Mouse (Mus musculus) urinary bladder, postnatal 36 days (tissue): ENCODE data around the gene Gm20388.
"Not testable (repeated sequence)": the region's sequence is repeated elsewhere in the genome, so short reads cannot be mapped to it uniquely, and the experiment has no call there.

Experiments
- DNase-seq, 2 experiments: peaks; one replicate each; pipeline ENCODE4 v3.0.0; 2022; ENCODE audit warnings: low spot score in 2 of 2, mixed read lengths in 1 of 2

Gm20388 gene

DNA sequence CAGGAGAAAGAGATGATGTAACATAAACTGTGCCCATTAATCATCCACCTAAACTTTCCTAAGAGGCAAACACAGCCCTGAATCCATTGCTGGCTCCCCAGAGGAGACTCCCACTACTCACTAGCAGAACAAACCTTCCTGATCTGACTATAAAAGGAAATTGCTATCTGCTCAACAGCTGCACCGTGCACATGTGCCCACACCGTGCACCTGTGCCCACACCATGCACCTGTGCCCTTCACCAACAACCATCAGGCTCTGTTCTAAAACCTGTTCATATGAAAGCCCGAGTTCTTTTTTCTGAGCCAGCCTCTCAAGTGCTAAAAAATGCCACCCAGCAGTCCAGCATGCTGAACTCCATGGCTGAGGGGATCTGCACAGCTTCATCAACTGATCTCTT, 4004.0 kb downstream of the Gm20388 start:
- DNase-seq = no peak

DNA sequence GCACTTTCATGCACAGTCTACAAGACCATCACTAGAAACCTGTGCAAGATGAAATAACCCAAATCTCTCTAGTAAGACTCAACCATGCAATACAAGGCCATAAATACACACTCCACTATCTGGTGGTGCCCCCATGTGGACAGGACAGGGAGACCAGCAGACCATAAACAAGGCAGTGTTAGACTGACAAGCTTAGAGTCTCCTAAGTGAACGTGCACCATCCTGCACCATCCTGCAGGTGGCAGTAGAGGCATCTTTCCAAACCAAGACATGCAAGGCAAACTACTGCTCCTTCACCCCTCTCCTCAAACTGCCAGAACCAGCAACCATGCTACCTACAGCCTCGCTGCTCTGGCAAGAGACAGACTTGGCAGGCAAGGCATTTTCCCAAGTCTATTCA, 4014.1 kb downstream of the Gm20388 start:
- peak; percentile 60 to 76 for DNase-seq

DNA sequence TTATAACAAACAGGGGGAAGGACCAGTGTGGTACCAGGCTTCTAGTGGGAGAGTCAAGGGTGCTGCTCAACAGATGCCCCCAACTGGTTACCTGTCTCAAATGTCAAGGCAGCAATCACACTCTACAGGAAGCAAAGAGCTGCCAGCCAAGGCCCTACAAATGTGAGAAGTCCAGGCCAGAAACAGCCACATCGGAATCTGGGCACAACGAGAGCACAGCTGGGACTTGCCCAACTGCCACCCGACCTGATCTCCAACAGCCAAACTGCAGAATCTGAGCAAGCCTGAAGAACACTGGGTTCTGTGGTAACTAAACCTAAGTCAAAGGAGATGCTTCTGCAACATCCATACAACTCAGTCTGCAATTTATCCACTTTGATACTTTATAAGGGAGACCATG, 4015.0 kb downstream of the Gm20388 start:
- DNase-seq = no peak

DNA sequence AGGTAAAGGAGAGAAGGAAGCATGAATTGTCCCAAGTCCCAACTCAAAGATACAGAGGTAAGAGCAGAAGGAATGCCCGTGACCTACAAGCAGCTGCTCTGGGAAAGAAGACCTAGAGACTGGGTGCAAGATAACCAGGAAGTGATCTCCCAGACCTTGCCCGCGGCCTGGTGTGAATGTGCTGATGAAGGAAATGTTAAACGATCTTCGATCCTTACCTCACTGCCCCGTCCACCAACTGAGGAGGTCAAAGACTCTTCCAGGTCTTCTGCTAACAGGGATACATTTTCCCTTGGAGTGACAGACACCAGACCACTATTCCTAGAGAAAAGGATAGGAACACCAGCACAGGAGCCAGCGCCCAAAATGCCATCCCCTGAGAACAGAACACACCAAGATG, 4018.4 kb downstream of the Gm20388 start:
- no peak for DNase-seq

DNA sequence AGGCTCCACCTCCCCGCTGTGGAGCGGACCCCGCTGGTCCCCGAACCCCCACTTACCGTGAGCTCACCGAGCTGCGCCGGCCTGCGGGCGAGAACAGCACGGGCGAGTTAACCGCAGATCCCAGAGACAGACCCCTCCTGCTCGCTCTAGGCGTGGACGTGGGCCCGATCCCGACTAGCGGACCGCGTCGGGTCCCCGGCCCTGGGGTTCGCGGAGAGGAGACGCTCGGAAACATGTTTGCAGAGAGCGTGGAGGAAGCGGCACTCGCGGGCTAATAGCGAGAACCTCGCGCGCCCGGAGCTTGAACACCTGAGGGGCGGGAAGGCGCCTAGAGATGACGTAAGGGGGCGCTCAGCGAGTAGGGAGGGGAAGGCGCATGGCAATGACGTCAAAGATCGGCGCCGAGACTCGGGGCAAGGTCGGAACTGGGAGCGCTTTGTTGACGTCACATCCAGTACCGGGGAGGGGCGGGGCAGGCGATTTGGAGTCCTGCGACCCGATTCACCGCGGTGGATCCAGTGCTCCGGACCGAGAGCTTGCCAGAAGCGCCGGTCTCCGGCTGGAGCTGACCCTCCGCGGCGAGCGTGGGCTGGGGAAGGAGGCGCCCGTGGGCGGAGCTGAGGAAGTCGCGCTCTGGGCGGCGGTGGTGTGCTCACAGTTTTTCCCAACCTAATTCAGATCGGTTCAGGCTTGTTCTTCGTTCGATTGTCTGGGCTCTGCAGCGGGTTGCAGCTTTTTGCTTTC, 4038.5 kb downstream of the Gm20388 start, which contains the start of gene Nup133:
Nup133 (minus strand) TSS at position 324 of the 744 bp plus-strand sequence.
- peak; percentile 99 for DNase-seq

DNA sequence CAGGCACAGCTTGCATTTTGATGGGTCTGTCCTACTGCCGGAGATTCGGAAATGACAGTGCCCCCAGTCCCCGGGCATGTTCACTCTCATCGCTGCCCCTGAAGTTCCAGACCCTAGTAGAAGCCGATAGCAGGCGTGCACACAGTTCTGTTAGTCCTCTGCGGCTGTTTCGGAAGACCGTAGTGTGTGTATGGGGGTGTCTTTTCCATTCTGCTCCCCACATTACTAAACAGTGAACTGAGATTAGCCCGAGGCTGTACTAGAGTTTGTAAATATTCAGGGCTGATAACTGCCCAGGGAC, 4039.0 kb downstream of the Gm20388 start:
- DNase-seq = no peak

DNA sequence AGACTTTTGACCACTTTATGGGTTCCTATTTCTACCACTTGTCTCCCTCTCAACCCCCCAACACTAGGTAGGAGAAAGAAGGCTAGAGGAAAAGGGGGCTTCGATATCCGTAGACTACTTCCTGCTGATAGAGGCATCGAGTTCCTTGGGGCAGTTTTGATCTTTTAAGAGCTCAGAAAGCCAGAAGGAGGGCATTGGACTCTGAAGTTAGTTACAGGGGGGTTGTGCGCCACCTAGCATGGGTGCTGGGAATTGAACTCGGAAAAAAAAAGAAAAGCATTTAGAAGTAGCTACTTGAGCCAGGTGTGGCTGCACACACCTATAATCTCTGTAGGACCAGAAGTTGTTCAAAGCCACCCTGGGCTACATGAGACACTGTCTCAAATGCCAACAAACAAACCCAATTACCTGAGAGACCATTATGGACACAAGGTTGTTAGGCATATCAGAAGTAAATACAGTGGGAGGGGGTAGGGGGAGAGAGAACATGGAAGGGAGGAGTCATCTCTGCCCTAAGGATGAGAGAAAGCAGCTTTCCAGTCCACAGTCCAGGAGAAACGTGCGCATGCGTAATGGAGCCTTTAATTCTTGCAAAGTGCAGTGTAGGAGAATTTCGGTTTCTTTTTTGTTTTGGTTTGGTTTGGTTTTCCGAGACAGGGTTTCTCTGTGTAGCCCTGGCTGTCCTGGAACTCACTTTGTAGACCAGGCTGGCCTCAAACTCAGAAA, 4039.6 kb downstream of the Gm20388 start:
- DNase-seq = peak; percentile 37 to 50

DNA sequence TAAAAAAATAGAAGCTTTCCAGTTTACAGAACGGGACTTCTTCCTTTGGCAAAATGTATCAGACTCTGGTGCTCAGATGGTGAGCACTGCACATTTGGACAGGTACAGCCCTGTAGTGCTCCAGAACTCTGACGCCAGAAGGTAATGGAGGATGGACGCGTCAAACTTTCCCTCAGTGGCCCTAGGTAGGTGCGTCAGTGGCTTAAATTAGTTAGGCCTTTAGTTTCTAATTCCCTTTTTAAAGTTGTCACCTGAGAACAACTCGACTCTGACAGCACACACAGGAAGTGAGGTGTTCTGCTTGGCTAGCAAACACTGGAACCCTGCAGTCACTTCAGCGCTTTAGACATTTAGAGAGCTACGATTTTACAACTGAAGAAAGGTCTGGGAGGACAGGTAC, 4043.0 kb downstream of the Gm20388 start:
- DNase-seq = no peak

DNA sequence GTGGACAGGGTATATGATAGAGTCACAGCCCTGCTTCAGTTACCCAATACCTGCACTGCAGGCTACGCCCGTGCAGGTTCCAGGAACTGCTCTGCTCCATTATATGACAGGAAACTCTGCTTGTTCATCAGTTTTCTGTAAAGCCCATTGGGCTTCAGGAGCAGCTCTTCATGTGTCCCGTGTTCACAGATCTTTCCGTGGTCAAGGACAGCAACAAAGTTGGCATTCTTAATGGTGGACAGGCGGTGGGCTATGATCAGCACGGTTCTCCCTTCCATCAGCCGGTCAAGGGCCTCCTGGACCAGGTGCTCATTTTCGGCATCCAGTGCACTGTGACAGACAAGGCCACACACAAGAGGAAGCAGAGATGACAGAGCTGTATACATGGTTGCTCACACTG, 4043.6 kb downstream of the Gm20388 start:
- no peak for DNase-seq

DNA sequence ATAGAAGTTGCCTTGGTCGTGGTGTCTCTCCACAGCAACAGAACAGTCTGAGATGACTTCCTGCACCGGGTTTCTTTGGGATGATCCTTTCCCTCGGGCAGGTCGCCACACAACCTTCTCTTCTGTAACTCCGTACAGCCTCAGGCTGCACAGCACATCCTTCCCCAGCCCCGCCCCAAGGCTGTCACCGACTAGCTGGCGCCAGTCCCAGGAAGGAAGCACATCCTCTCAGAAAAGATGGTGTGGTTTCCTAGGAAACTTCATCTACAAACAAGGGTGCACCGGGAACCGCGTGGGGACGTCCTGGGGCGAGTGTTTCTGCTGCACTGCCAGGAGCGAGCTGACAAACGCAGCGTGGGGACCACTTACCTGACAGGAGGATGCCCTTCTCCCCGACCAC, 4047.5 kb downstream of the Gm20388 start:
- no peak for DNase-seq

DNA sequence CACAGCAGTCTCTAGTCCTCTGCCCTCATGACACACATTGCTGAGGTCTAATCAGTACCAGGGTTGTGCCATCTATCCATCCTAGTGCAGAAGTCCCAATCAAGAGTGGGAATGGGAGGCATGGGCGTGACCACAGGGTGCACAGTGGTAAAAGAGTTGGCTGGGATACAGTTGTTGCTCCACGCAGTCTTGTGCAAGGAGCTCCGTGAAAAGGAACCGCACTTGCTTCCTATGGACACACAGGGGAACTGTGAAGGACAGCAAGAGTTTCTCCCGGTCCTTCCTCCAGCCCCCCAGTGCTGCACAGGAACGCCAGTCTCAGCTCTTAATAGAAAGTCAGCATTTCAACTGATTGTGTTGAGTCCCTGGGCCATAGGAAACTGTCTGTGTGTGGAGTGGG, 4048.8 kb downstream of the Gm20388 start:
- no peak for DNase-seq

DNA sequence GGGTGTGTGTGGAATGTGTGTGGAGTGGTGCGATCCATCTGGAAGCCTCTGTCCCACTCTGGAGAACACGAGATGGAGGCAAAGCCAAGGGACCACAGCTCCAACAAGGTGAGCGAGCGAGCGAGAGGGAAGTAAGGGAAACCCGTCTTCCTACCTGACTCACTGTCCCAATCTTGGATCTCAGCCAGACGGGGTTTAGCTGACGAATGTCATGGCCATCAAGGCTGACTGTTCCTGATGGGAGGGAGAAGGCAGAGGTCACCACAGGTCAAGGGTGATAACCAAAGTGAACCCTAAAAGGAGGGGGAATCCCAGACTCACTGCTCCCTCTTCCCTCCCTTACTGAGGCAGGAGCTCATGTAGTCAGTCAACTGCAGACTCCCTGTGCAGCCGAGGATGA, 4049.4 kb downstream of the Gm20388 start:
- DNase-seq = no peak

DNA sequence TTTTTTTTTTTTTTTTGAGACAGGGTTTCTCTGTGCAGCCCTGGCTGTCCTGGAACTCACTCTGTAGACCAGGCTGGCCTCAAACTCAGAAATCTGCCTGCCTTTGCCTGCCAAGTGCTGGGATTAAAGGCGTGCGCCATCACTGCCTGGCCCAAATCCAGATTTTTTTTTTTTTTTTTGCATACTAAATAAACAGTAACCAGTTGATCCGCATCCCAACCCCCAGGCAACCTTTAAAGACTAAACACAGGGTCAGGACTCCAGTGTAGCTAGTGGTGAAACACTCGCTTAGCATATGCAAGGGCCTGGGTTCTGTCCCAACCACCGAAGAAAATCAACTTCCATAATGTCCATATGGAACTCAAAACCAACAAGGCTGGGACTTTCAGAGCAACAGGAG, 4049.9 kb downstream of the Gm20388 start:
- not testable (repeated sequence) for DNase-seq

DNA sequence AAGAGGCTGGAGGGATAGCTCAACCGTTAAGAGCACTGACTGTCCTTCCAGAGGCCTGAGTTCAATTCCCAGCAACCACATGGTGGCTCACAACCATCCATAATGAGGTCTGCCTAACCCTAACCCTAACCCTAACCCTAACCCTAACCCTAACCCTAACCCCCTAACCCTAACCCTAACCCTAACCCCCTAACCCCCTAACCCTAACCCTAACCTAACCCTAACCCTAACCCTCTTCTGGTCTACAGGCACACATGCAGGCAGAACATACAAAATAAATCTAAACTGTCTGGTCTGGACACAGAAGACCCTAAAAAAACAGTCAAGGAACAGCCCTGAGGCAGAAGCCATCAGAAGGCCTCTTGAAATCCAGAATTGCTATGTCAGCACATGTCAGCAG, 4050.7 kb downstream of the Gm20388 start:
- DNase-seq = no peak

DNA sequence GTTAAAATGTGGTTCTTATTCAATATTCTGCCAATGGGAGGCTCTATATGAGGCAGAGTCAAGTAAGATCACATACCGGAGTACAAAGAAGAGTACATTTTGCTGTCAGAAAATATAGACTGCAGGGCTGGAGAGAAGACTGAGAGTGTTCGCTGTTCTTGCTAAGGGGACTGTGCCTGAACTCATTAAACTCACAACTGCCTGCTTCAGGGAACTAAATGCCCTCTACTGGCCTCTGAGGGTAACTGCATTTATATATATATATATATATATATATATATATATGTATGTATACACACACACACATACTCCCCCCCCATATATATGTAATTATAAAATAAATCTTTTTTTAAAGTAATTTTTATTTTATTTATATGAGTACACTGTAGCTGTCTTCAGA, 4056.3 kb downstream of the Gm20388 start:
- no peak for DNase-seq

DNA sequence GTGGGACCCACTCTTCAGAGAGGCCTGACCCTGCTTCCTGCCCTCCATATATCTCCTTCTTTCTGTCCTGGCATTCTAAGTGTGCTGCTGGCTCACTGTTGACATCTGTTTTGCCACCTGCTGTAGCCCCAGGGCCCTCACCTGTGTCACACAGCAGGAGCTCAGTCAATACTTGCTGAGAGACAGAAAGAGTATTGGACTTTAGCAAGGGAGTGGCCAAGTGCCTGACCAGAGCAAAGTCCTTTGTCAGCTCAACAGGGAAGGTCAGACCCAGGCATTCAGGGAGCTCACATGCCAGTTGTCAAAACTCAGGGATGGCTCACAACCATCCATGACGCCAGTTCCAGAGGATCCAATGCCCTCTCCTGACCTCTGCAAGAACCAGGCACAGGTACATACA, 4062.9 kb downstream of the Gm20388 start:
- DNase-seq = no peak

DNA sequence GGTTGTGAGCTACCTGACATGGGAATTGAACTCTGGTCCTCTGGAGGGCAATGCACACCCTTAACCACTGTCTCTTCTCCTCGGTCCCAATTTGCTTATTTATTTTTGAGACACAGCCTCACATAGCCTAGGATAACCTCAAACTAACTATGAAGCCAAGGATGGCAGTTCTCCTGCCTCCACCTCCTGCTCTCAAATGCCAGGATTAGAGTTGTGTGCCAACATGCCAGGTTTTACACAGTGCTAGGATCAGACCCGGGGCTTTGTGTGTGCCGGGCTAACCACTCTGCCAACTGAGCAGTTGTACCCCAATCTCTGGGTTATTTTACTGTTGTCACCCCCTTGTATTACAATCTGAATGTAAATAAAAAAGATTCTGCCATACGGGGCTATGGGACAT, 4066.9 kb downstream of the Gm20388 start:
- DNase-seq = no peak

DNA sequence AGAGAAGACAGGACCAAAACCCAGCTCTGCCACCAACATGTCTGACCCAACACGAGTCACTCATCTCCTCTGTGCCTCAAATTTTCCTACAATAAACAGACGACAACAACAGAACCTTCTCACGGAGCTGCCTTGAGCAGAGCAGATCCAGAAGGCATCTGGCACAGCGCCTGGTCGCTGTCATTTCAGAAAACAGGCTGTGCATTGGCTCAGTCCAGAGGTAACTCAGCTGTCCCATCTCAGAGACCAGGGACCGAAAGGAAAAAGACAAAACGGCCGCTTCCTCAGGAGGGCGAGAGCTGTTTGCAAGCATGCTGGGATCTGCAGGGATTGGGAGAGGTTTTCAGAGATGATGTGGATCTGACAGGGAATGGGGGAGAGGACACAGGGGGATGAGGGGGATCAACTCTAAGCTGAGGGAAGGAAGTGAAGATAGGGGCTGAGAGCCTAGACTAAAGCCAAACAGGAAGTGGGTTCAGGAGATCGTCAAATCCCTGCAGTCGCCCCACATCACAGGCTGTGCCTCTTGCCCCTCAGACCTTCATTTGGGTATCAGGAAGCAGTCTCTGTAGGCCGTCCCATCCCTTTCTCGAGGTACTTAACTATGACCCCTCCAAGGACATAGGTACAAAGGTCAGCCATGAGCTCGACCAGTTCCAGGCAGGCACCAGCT, 4067.7 kb downstream of the Gm20388 start:
- no peak for DNase-seq

DNA sequence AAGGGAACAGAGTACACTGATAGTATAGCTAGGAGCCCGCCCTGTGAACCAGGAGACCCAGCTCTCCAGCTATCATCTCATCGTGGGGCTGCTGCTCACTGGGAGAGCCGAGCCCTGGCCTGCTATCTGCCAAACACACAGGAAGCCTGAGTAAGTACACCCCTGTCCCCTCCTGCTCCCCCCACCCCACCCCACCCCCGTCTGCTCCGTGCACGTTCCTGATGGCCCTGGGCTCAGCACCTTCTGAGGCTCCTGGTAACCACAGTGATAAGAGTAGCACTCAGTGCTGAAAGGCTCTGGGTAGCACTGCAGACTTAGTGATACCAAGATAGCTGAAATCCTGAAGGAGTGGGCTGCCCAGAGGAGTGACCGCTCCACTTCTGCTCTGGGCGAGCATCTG, 4068.3 kb downstream of the Gm20388 start:
- no peak for DNase-seq

DNA sequence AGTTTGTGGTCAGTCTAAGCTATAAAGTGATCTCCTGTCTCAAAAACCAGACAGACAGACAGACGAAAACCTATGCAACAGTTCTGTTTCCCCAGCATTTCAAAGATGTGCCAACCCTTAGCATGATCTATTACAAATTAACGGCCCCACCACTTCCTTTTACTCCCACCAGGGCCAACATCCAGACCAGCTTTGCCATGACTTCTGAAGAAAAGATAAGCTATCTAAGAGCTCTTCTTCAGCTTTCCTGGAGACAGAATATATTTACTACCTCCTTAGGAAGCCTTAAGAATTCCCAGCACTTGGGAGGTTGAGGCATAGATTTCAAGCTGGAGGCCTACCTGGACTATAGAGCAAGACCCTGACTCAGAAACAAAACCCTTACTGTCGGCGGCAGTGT, 4069.6 kb downstream of the Gm20388 start:
- DNase-seq = no peak

DNA sequence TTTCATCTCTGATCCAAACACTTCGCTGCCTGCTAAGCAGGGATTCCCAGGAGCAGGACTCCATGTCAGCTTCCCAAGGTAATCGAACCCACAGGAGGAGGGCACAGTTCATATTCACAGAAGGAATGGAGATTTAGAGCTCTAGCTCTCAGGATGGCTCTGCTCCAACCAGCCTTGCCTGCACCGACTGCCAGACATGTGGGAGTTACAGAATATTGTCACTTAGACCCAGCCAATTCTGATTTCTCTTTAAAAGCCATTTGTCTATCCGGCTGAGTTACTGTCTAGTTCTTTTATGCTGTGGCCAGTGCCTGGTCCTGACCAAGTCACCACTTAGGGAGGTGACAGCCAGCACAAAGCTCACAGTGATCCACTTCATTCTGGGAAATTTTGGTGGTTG, 4071.0 kb downstream of the Gm20388 start:
- no peak for DNase-seq

DNA sequence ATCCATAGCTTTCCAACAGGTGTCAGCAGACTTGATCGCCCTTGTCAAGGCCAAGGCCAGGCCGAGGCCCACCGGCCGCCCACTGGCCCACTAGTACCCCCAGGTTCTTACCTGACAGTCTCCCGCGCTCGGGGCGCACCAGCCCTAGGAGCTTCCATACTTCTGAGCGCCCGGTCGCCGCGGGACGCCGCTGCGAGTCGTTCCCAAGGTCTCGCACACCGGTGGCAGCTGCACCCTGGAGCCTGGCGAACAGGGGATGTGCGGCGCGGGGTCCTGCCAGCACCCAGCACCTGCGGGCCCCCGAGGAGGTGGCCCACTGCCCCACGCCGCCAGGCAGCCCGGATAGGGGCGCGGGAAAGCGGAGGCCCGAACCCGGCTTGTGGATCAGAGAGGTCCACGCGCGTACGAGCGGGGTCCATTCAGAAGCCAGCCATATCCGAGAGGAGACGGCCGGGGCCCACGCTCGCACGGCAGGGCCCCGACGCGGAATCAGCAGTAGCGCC, 4071.7 kb downstream of the Gm20388 start:
- peak in 1 of 2 experiments; percentile 29 for DNase-seq
